Mouse (Mus musculus) spleen, adult 2 months (tissue): ENCODE results near the gene Lhcgr. TPM values are rescaled to one million over a fixed set of nuclear protein-coding genes. Genes with fewer than 3 reads are reported as not detected.
A peak's percentile ranks its signal among the peaks of the same experiment; 100 is the strongest.

ENCODE experiments used
- DNase-seq, 2 experiments: peaks; one replicate each; pipeline versions ENCODE4 v3.0.0 to v3.0.0-alpha.2; 2012 to 2021; ENCODE audit warnings: low spot score in 2 of 2, low read depth in 1 of 2
- H3K27ac ChIP-seq: fragments of 200-500 bp; 2 replicates; pipeline ENCODE4 v1.5.1; 2012; ENCODE audit warnings: low read length, inconsistent platforms; ENCODE audit not compliant: insufficient read depth
- H3K27me3 ChIP-seq: fragments of 200-500 bp; 2 replicates; pipeline ENCODE4 v1.6.1; 2012; ENCODE audit warnings: mild to moderate bottlenecking, moderate library complexity, low read length, inconsistent platforms; ENCODE audit not compliant: control insufficient read depth, insufficient read depth
- H3K36me3 ChIP-seq: fragments of 200-500 bp; 2 replicates; pipeline ENCODE4 v1.6.1; 2012; ENCODE audit warnings: mild to moderate bottlenecking, low read length, inconsistent platforms; ENCODE audit not compliant: control insufficient read depth, insufficient read depth
- H3K4me1 ChIP-seq: fragments of 200-500 bp; 2 replicates; pipeline ENCODE4 v1.6.1; 2011; ENCODE audit warnings: inconsistent platforms; ENCODE audit not compliant: control insufficient read depth, insufficient read depth, insufficient read length
- H3K4me3 ChIP-seq: fragments of 200-500 bp; 2 replicates; pipeline ENCODE4 v1.5.1; 2011; ENCODE audit warnings: mild to moderate bottlenecking, inconsistent platforms; ENCODE audit not compliant: insufficient read depth, insufficient read length; ENCODE audit errors: extremely low read depth
- CTCF ChIP-seq: fragments of 200-500 bp; IDR thresholded peaks from 2 replicates; pipeline ENCODE4 v1.5.1; 2011; ENCODE audit warnings: mild to moderate bottlenecking, inconsistent platforms; ENCODE audit not compliant: insufficient read depth, insufficient read length, insufficient replicate concordance; ENCODE audit errors: extremely low read depth
- POLR2A ChIP-seq: fragments of 200-500 bp; IDR thresholded peaks from 2 replicates; pipeline ENCODE4 v1.6.1; 2011; ENCODE audit warnings: low read depth, low read length, inconsistent platforms
- WGBS: fragments of 180-500 bp; shearing (Covaris S2); methylation state at CpG from one replicate; pipeline ENCODE4 v1.1.7; 2018; 5-methylcytosine and 5-hydroxymethylcytosine counted together
- polyA plus RNA-seq: library from polyadenylated mRNA; depleted of rRNA; stranded (reverse); fragments of >200 nt; gene quantifications from 2 replicates; pipeline ENCODE4 v1.2.3, GENCODE M21; 2012; rRNA removed

The Lhcgr gene
- polyA plus RNA-seq, 1 experiment: 0.13 TPM

GRCm38 (mm10) chr17:88670800-88671199 lies 121.0 kb downstream of the Lhcgr start:
- H3K4me1 ChIP-seq: peaks cover 4% of the 10 kb centered on the region
- no peaks in the 10 kb centered on the region for H3K27me3 ChIP-seq
- H3K36me3 ChIP-seq: no peaks in the 10 kb centered on the region
- WGBS: 80% methylated on average over 4 of the region's 4 CpGs
- H3K4me3 ChIP-seq: no peak overlapping the region
- TF ChIP-seq CTCF (no peak), POLR2A (no peak)
- no peak for DNase-seq
- no peak overlapping the region for H3K27ac ChIP-seq

- WGBS: 85% methylated on average over 2 of the region's 2 CpGs
- Histone ChIP-seq H3K36me3 (no peaks in the 10 kb centered on the region), H3K27me3 (no peaks in the 10 kb centered on the region), H3K27ac (no peak overlapping the region), H3K4me1 (peaks cover 4% of the 10 kb centered on the region), H3K4me3 (no peak overlapping the region)
- TF ChIP-seq CTCF (no peak), POLR2A (no peak)
- DNase-seq: no peak
Measured at GRCm38 (mm10) chr17:88669921-88670320, 121.9 kb downstream of the Lhcgr start.

GRCm38 (mm10) chr17:88668452-88668851 lies 123.3 kb downstream of the Lhcgr start, which contains the start of gene Gtf2a1l:
Gene Gtf2a1l, plus strand, starts transcription at chr17:88668660.
- peak; percentile 7 to 23 for DNase-seq
- TF ChIP-seq POLR2A (no peak), CTCF (no peak)
- WGBS: 21% methylated on average over 21 of the region's 21 CpGs
- no peaks in the 10 kb centered on the region for H3K27me3 ChIP-seq
- H3K4me1 ChIP-seq: peaks cover 4% of the 10 kb centered on the region
- no peaks in the 10 kb centered on the region for H3K36me3 ChIP-seq
- H3K27ac ChIP-seq: no peak within 1 kb of the TSS
- no peak within 1 kb of the TSS for H3K4me3 ChIP-seq

Other genes starting within 250 kb of the Lhcgr start
- gene Ston1, start 194.3 kb downstream of the Lhcgr start, polyA plus RNA-seq: 7.4 and 9.3 TPM in 2 replicates
- gene Gtf2a1l, start 123.3 kb downstream of the Lhcgr start, polyA plus RNA-seq: not detected in 2 replicates